Mouse (Mus musculus) kidney, adult 2 months (tissue): Measurements from ENCODE around the gene Spem2.

Experiments used
- CTCF ChIP-seq: fragments of 200-500 bp; conservative IDR thresholded peaks from 2 replicates; pipeline ENCODE4 v1.5.1; 2011; ENCODE audit warnings: low read depth, mild to moderate bottlenecking, control low read depth, low read length, moderate library complexity, mixed read lengths; ENCODE audit not compliant: insufficient read depth, insufficient read length
- POLR2A ChIP-seq: fragments of 200-500 bp; IDR thresholded peaks from one replicate; pipeline ENCODE4 v1.6.1; 2011; ENCODE audit warnings: low read depth, low read length, control low read depth

- no peak for TF ChIP-seq POLR2A
- TF ChIP-seq CTCF, result no peak
Measured at GRCm38 (mm10) chr11:69799394-69800137, 18.7 kb downstream of the Spem2 start.
